Mouse (Mus musculus): ENCODE results near the gene Hist1h4j. TPM values are rescaled to one million over a fixed set of nuclear protein-coding genes. Genes with fewer than 3 reads are reported as not detected.

The Hist1h4j gene
- polyA plus RNA-seq, 1 experiment from 2014 or later: 0.50 TPM

Small RNA genes within 50 kb of the gene (microRNA-seq; reads per million reads assigned to microRNA genes)
- not detected for gene Gm44357
- not detected for gene Gm44367
- gene Gm44454: not detected

Other genes with a start within 250 kb of the Hist1h4j start
- gene AK157302, start 239.8 kb upstream of the Hist1h4j start, polyA plus RNA-seq (2014; fragmentation: Nextera tagmentation; extraction: Ambion mirVana): 0.57 and 0.61 TPM in 2 replicates
- gene Gm11273, start 233.6 kb upstream of the Hist1h4j start, polyA plus RNA-seq (2014; fragmentation: Nextera tagmentation; extraction: Ambion mirVana): 15.0 and 17.5 TPM in 2 replicates
- 6.3 and 7.2 TPM in 2 replicates for gene Zkscan8, start 203.9 kb upstream of the Hist1h4j start, polyA plus RNA-seq (2014; fragmentation: Nextera tagmentation; extraction: Ambion mirVana)
- 0.07 and 0.11 TPM in 2 replicates for gene Olfr1366, start 192.3 kb upstream of the Hist1h4j start, polyA plus RNA-seq (2014; fragmentation: Nextera tagmentation; extraction: Ambion mirVana)
- not detected in 2 replicates for gene Olfr1535, start 175.2 kb upstream of the Hist1h4j start, polyA plus RNA-seq (2014; fragmentation: Nextera tagmentation; extraction: Ambion mirVana)
- gene Olfr1364, start 153.3 kb upstream of the Hist1h4j start, polyA plus RNA-seq (2014; fragmentation: Nextera tagmentation; extraction: Ambion mirVana): not detected in 2 replicates
- gene Olfr1362, start 121.0 kb upstream of the Hist1h4j start, polyA plus RNA-seq (2014; fragmentation: Nextera tagmentation; extraction: Ambion mirVana): not detected in 2 replicates
- not detected in 2 replicates for gene Olfr11, start 92.5 kb upstream of the Hist1h4j start, polyA plus RNA-seq (2014; fragmentation: Nextera tagmentation; extraction: Ambion mirVana)
- not detected in 2 replicates for gene Olfr1361, start 71.7 kb upstream of the Hist1h4j start, polyA plus RNA-seq (2014; fragmentation: Nextera tagmentation; extraction: Ambion mirVana)
- not detected in 2 replicates for gene Olfr1360, start 57.7 kb upstream of the Hist1h4j start, polyA plus RNA-seq (2014; fragmentation: Nextera tagmentation; extraction: Ambion mirVana)
- gene Olfr1359, start 37.0 kb upstream of the Hist1h4j start, polyA plus RNA-seq (2014; fragmentation: Nextera tagmentation; extraction: Ambion mirVana): not detected in 2 replicates
- 1.2 and 1.4 TPM in 2 replicates for gene Hist1h2bl, start 18.9 kb upstream of the Hist1h4j start, polyA plus RNA-seq (2014; fragmentation: Nextera tagmentation; extraction: Ambion mirVana)
- 12.2 and 15.1 TPM in 2 replicates for gene Hist1h2ai, start 18.6 kb upstream of the Hist1h4j start, polyA plus RNA-seq (2014; fragmentation: Nextera tagmentation; extraction: Ambion mirVana)
- 2.4 and 4.4 TPM in 2 replicates for gene Hist1h3h, start 17.4 kb upstream of the Hist1h4j start, polyA plus RNA-seq (2014; fragmentation: Nextera tagmentation; extraction: Ambion mirVana)
- 1.00 TPM in 2 replicates for gene Hist1h2bm, start 13.0 kb upstream of the Hist1h4j start, polyA plus RNA-seq (2014; fragmentation: Nextera tagmentation; extraction: Ambion mirVana)
- gene Hist1h4k, start 15.4 kb downstream of the Hist1h4j start, polyA plus RNA-seq (2014; fragmentation: Nextera tagmentation; extraction: Ambion mirVana): 0.94 and 4.1 TPM in 2 replicates
- gene Hist1h2ak, start 18.8 kb downstream of the Hist1h4j start, polyA plus RNA-seq (2014; fragmentation: Nextera tagmentation; extraction: Ambion mirVana): 4.3 and 8.0 TPM in 2 replicates
- 2.2 and 2.7 TPM in 2 replicates for gene Hist1h2bn, start 19.1 kb downstream of the Hist1h4j start, polyA plus RNA-seq (2014; fragmentation: Nextera tagmentation; extraction: Ambion mirVana)
- gene Hist1h1b, start 45.6 kb downstream of the Hist1h4j start, polyA plus RNA-seq (2014; fragmentation: Nextera tagmentation; extraction: Ambion mirVana): 5.3 and 7.2 TPM in 2 replicates
- 70.6 and 84.8 TPM in 2 replicates for gene Hist1h3i, start 48.3 kb downstream of the Hist1h4j start, polyA plus RNA-seq (2014; fragmentation: Nextera tagmentation; extraction: Ambion mirVana)
- gene Hist1h2an, start 52.2 kb downstream of the Hist1h4j start, polyA plus RNA-seq (2014; fragmentation: Nextera tagmentation; extraction: Ambion mirVana): 2.0 TPM in 1 of 2 replicates, not detected in the other
- gene Hist1h2bp, start 52.4 kb downstream of the Hist1h4j start, polyA plus RNA-seq (2014; fragmentation: Nextera tagmentation; extraction: Ambion mirVana): 0.38 and 0.58 TPM in 2 replicates
- gene Hist1h2bq, start 75.1 kb downstream of the Hist1h4j start, polyA plus RNA-seq (2014; fragmentation: Nextera tagmentation; extraction: Ambion mirVana): 9.4 and 9.6 TPM in 2 replicates
- not detected in 2 replicates for gene Hist1h2ao, start 75.4 kb downstream of the Hist1h4j start, polyA plus RNA-seq (2014; fragmentation: Nextera tagmentation; extraction: Ambion mirVana)
- not detected in 2 replicates for gene Hist1h4m, start 76.7 kb downstream of the Hist1h4j start, polyA plus RNA-seq (2014; fragmentation: Nextera tagmentation; extraction: Ambion mirVana)
- gene Hist1h4n, start 97.1 kb downstream of the Hist1h4j start, polyA plus RNA-seq (2014; fragmentation: Nextera tagmentation; extraction: Ambion mirVana): 5.9 and 10.4 TPM in 2 replicates
- gene Hist1h2ap, start 98.4 kb downstream of the Hist1h4j start, polyA plus RNA-seq (2014; fragmentation: Nextera tagmentation; extraction: Ambion mirVana): 1,528 and 1,577 TPM in 2 replicates
- 10.6 and 11.1 TPM in 2 replicates for gene Hist1h2br, start 98.7 kb downstream of the Hist1h4j start, polyA plus RNA-seq (2014; fragmentation: Nextera tagmentation; extraction: Ambion mirVana)
- gene Zfp184, start 210.0 kb downstream of the Hist1h4j start, polyA plus RNA-seq (2014; fragmentation: Nextera tagmentation; extraction: Ambion mirVana): 6.0 and 7.1 TPM in 2 replicates
- not detected in 2 replicates for gene Pom121l2, start 246.1 kb downstream of the Hist1h4j start, polyA plus RNA-seq (2014; fragmentation: Nextera tagmentation; extraction: Ambion mirVana)